Mouse (Mus musculus) stomach, postnatal 0 days (tissue): ENCODE data around the gene Gps2. TPM values are rescaled to one million over a fixed set of nuclear protein-coding genes. Genes with fewer than 3 reads are reported as not detected.

ENCODE experiments used
- ATAC-seq: fragments of 200-750 bp; cut with Nextera tagmentation; 2 replicates; pipeline ENCODE4 v1.8.0; 2017; ENCODE audit not compliant: low FRiP score, low TSS enrichment
- DNase-seq: peaks from one replicate; pipeline ENCODE4 v3.0.0-alpha.2; 2016; ENCODE audit warnings: low spot score
- H3K27ac ChIP-seq: fragments of 300-500 bp; sonication (generic); replicated peaks from 2 replicates; pipeline ENCODE4 v1.5.1; 2014; ENCODE audit warnings: mild to moderate bottlenecking, control low read depth
- H3K27me3 ChIP-seq: fragments of 300-500 bp; sonication (generic); 2 replicates; pipeline ENCODE4 v1.6.1; 2014; ENCODE audit warnings: low read length; ENCODE audit not compliant: control insufficient read depth, insufficient read depth
- H3K36me3 ChIP-seq: fragments of 300-500 bp; sonication (generic); 2 replicates; pipeline ENCODE4 v1.6.1; 2014; ENCODE audit warnings: low read length, mixed read lengths; ENCODE audit not compliant: control insufficient read depth, insufficient read depth
- H3K4me1 ChIP-seq: fragments of 300-500 bp; sonication (generic); replicated peaks from 2 replicates; pipeline ENCODE4 v1.6.1; 2014; ENCODE audit warnings: antibody characterized with exemption; ENCODE audit not compliant: control insufficient read depth, insufficient read depth
- H3K4me2 ChIP-seq: fragments of 300-500 bp; sonication (generic); replicated peaks from 2 replicates; pipeline ENCODE4 v1.6.1; 2014; ENCODE audit warnings: low read depth, mild to moderate bottlenecking, control low read depth, moderate library complexity
- H3K4me3 ChIP-seq: fragments of 300-500 bp; sonication (generic); 2 replicates; pipeline ENCODE4 v1.5.1; 2014; ENCODE audit warnings: low read depth, low read length, control low read depth
- H3K9ac ChIP-seq: fragments of 300-500 bp; sonication (generic); 2 replicates; pipeline ENCODE4 v1.6.1; 2014; ENCODE audit warnings: mild to moderate bottlenecking, low read length, control low read depth, mixed read lengths
- H3K9me3 ChIP-seq: fragments of 300-500 bp; sonication (generic); 2 replicates; pipeline ENCODE4 v1.6.1; 2016; ENCODE audit warnings: low read length; ENCODE audit not compliant: control insufficient read depth
- CTCF ChIP-seq: IDR thresholded peaks from 2 replicates; pipeline ENCODE4 v1.5.1; 2016; ENCODE audit warnings: antibody characterized with exemption, low read depth, mild to moderate bottlenecking, moderate library complexity
- EP300 ChIP-seq: optimal IDR thresholded peaks from 2 replicates; pipeline ENCODE3; 2016; ENCODE audit warnings: antibody characterized with exemption
- WGBS: fragments of 180-500 bp; shearing (Covaris S2); extraction: QIAGEN DNeasy Blood & Tissue Kit; methylation state at CpG from one replicate; pipeline ENCODE4 v1.1.7; 2014; 5-methylcytosine and 5-hydroxymethylcytosine counted together
- polyA plus RNA-seq: library from polyadenylated mRNA; unstranded; fragments of >200 nt; fragmentation: Nextera tagmentation; extraction: Ambion mirVana; gene quantifications from 2 replicates; pipeline ENCODE4 v1.2.1, GENCODE M21; 2015

Gene Gps2
- polyA plus RNA-seq, 1 experiment from 2014 or later, result 40.6 TPM

DNA sequence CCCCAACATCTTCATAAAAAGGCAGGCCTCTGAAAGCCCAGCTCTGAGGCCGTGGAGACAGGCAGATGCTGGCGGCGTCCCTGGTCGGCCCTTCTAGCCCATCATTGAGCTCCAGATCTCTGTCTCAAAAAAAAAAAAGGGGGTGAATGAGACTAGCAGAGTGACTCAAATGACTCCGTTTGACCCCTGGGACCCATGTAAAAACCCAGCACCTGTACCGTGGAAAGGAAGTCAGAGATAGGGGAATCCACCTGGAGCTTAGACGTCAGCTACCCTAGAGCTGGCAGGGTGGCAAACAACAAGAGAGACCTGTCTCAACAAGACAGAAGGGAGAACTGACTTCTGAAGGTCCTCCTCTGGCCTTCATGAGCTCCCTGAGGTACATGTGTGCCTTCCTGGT lies 41.9 kb upstream of the Gps2 start:
- ATAC-seq (no peak), DNase-seq (no peak)
- Histone ChIP-seq H3K4me2 (no peak overlapping the region), H3K27me3 (no peaks in the 10 kb centered on the region), H3K36me3 (no peaks in the 10 kb centered on the region), H3K9me3 (no peaks in the 10 kb centered on the region), H3K4me1 (no peaks in the 10 kb centered on the region), H3K4me3 (no peak overlapping the region), H3K9ac (no peak overlapping the region), H3K27ac (no peak overlapping the region)
- TF ChIP-seq CTCF (no peak), EP300 (no peak)
- 82% methylated on average over 7 of the region's 7 CpGs for WGBS

DNA sequence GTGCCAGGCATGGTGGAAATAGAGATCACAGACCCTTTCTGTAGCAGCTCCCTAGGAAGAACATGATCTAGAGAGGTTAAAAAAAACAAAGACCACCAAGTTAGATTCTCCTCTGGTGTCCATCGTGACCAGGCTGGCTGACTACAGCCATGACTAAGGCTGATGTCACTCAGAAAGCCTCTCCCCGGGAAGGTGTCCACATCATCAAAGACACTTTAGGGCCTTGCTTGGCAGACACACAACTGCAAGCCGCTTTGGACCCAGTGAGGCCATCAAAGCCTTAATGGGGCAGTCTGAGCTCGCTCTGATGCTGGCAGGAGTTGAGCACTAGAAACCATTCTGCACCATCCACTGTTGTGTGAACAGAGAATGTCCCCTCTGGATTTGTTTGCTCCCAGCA lies 41.2 kb upstream of the Gps2 start:
- no peak for ATAC-seq

DNA sequence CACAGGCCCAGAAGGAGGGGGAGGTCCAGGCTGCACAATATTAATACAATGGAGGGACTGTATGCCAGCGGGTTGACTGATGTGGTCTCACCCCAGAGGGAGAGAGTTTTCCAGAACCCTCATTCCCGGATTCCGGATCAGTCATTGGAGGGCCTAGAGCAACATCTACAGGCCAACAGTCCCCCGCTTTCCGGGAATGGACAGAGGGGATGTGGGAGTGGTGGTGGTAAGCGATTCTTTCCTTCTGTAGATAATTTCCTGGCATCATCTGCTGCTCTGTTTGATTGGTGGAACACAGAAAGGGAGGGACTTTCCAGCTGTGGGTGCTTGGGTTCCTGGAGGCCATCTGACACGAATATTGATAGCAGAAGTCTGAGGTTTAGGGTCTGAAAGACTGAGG lies 37.5 kb upstream of the Gps2 start:
- Histone ChIP-seq H3K4me2 (no peak overlapping the region), H3K27ac (peak overlapping the region; percentile 63), H3K9ac (no peak overlapping the region), H3K36me3 (no peaks in the 10 kb centered on the region), H3K27me3 (no peaks in the 10 kb centered on the region), H3K9me3 (no peaks in the 10 kb centered on the region), H3K4me1 (peaks cover 11% of the 10 kb centered on the region), H3K4me3 (no peak overlapping the region)
- ATAC-seq (no peak), DNase-seq (no peak)
- TF ChIP-seq CTCF (no peak; the same call in 1 of the 2 replicates), EP300 (no peak)
- 35% methylated on average over 7 of the region's 7 CpGs for WGBS

More for the DNA sequence above, 41.2 kb upstream of the Gps2 start:
- DNase-seq, result no peak
- Histone ChIP-seq H3K9me3 (no peaks in the 10 kb centered on the region), H3K4me1 (peaks cover under 1% of the 10 kb centered on the region; the same call in 1 of the 2 replicates), H3K36me3 (no peaks in the 10 kb centered on the region), H3K27ac (no peak overlapping the region), H3K27me3 (no peaks in the 10 kb centered on the region), H3K9ac (no peak overlapping the region), H3K4me3 (no peak overlapping the region), H3K4me2 (no peak overlapping the region)
- 70% methylated on average over 4 of the region's 4 CpGs for WGBS
- TF ChIP-seq EP300, result no peak

DNA sequence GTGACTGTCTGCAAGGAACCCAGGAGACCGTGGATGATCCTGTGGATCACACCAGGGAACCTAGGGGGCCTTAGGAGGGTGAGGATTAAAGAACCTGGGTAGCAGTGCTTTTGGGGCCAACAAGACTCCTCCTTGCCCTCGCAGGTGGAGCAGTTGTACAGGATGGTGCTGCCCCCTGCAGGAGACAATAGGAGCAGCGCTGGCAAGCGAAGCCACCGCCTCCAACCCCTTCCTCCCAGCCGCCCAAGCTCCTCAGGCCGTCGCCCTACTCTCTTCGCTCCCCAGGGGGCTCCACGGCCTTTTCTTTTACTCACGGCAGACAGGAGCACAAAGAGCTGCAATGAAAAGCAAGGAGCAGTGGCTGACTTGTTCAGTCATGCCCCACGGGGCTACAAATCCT lies 36.8 kb upstream of the Gps2 start:
- ATAC-seq, result peak; percentile 39
- H3K4me2 ChIP-seq, result no peak overlapping the region
- peak; percentile 92 for TF ChIP-seq CTCF
- TF ChIP-seq EP300, result no peak
- no peaks in the 10 kb centered on the region for H3K27me3 ChIP-seq
- peak; percentile 91 for DNase-seq
- no peaks in the 10 kb centered on the region for H3K36me3 ChIP-seq
- H3K9ac ChIP-seq, result no peak overlapping the region
- H3K27ac ChIP-seq, result peak overlapping the region; percentile 63
- 2% methylated on average over 12 of the region's 12 CpGs for WGBS
- H3K4me3 ChIP-seq, result no peak overlapping the region
- peaks cover 11% of the 10 kb centered on the region for H3K4me1 ChIP-seq
- H3K9me3 ChIP-seq, result no peaks in the 10 kb centered on the region

DNA sequence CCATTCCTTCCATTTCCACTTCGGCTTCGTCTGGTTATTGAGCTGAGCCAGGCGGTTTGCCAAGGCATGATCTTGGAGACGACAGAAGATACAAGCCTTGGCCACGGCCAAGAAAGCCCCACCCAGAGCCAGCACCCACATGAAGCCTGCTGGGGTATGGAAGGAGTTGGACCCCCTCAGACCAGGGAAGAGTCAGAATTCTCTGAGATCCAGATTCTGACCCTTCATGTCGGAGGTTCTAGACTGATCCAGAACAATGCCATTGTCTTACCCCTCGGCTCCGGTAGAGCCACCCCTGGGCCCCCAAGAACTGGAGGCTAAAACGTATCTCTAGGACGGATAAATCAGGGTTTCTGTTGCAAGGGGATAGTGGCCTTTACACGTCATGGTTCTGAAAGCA lies 35.8 kb upstream of the Gps2 start, which contains the start of gene Tmem95:
Tmem95 (minus strand) TSS at position 141 of the 400 bp plus-strand sequence.
- no peaks in the 10 kb centered on the region for H3K27me3 ChIP-seq
- no peaks in the 10 kb centered on the region for H3K36me3 ChIP-seq
- H3K4me3 ChIP-seq, result no peak within 1 kb of the TSS
- H3K9me3 ChIP-seq, result no peaks in the 10 kb centered on the region
- TF ChIP-seq EP300 (no peak), CTCF (no peak)
- 65% methylated on average over 11 of the region's 11 CpGs for WGBS
- peak within 1 kb of the TSS; percentile 93 for H3K27ac ChIP-seq
- DNase-seq (no peak), ATAC-seq (no peak)
- 0 out of 2 replicates have a peak within 1 kb of the TSS, but pooled peaks have one; percentile 77 for H3K4me2 ChIP-seq
- no peak within 1 kb of the TSS for H3K9ac ChIP-seq
- H3K4me1 ChIP-seq, result peaks cover 11% of the 10 kb centered on the region

DNA sequence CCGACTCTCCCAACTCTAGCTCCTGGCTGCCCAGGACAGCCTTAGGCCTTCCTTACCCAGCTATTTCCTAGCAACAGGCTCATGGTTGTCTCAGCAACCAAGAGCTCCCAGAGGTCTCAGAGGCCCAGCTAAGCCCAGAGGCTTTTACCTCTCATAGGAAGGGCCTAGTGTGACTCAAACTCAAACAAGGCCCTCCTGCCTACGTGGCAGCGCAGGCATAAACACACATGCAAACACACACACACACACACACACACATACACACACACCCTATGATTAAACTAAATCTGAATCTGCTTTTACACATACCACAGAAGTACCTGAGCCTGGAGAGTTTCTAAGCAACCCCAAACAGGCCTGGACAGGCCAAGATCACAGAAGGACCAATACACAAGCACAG lies 35.3 kb upstream of the Gps2 start:
- no peak overlapping the region for H3K4me2 ChIP-seq
- H3K9ac ChIP-seq, result no peak overlapping the region
- H3K9me3 ChIP-seq, result no peaks in the 10 kb centered on the region
- no peaks in the 10 kb centered on the region for H3K36me3 ChIP-seq
- H3K4me1 ChIP-seq, result peaks cover 11% of the 10 kb centered on the region
- peak overlapping the region; percentile 93 for H3K27ac ChIP-seq
- TF ChIP-seq EP300 (no peak), CTCF (no peak)
- H3K4me3 ChIP-seq, result no peak overlapping the region
- no peaks in the 10 kb centered on the region for H3K27me3 ChIP-seq
- 52% methylated on average over 3 of the region's 3 CpGs for WGBS
- DNase-seq, result peak; percentile 52
- ATAC-seq, result peak; percentile 28
